Mouse (Mus musculus): ENCODE results near the gene Rgs10. TPM values are rescaled to one million over a fixed set of nuclear protein-coding genes. Genes with fewer than 3 reads are reported as not detected.

The Rgs10 gene
- polyA plus RNA-seq, 1 experiment from 2014 or later = 42.9 TPM

GRCm38 (mm10) chr7:128440584-128440983, 22.0 kb upstream of the Rgs10 start:
- H3K36me3 ChIP-seq (ENCODE audit: control insufficient read depth, insufficient read depth, low read length) = peaks cover 29% of the 10 kb centered on the region
- H3K9ac ChIP-seq (ENCODE audit: low read length) = no peak overlapping the region
- WGBS = 70% methylated on average over 2 of the region's 2 CpGs
- no peak for ATAC-seq (ENCODE audit: low read depth)
- H3K27ac ChIP-seq (ENCODE audit: low read length) = no peak overlapping the region
- H3K4me2 ChIP-seq (ENCODE audit: low read depth, low read length) = no peak overlapping the region
- no peaks in the 10 kb centered on the region for H3K27me3 ChIP-seq (ENCODE audit: control insufficient read depth, insufficient read depth, low read depth, low read length)
- no peaks in the 10 kb centered on the region for H3K9me3 ChIP-seq (ENCODE audit: control insufficient read depth, low read length)
- no peak overlapping the region for H3K4me3 ChIP-seq (ENCODE audit: low read length)
- no peaks in the 10 kb centered on the region for H3K4me1 ChIP-seq (replicated peaks; ENCODE audit: control insufficient read depth, insufficient read depth, low read length)

GRCm38 (mm10) chr7:128439251-128439650, 20.7 kb upstream of the Rgs10 start:
- H3K4me3 ChIP-seq (ENCODE audit: low read length) = no peak overlapping the region
- no peak overlapping the region for H3K9ac ChIP-seq (ENCODE audit: low read length)
- ATAC-seq (ENCODE audit: low read depth) = no peak
- no peaks in the 10 kb centered on the region for H3K9me3 ChIP-seq (ENCODE audit: control insufficient read depth, low read length)
- peaks cover 23% of the 10 kb centered on the region for H3K36me3 ChIP-seq (ENCODE audit: control insufficient read depth, insufficient read depth, low read length)
- H3K4me2 ChIP-seq (ENCODE audit: low read depth, low read length) = no peak overlapping the region
- H3K27ac ChIP-seq (ENCODE audit: low read length) = no peak overlapping the region
- no peaks in the 10 kb centered on the region for H3K27me3 ChIP-seq (ENCODE audit: control insufficient read depth, insufficient read depth, low read depth, low read length)
- H3K4me1 ChIP-seq (replicated peaks; ENCODE audit: control insufficient read depth, insufficient read depth, low read length) = no peaks in the 10 kb centered on the region
- 88% methylated on average over 6 of the region's 6 CpGs for WGBS

GRCm38 (mm10) chr7:128438131-128438530, 19.6 kb upstream of the Rgs10 start:
- H3K9ac ChIP-seq (ENCODE audit: low read length) = no peak overlapping the region
- H3K4me2 ChIP-seq (ENCODE audit: low read depth, low read length) = no peak overlapping the region
- no peaks in the 10 kb centered on the region for H3K9me3 ChIP-seq (ENCODE audit: control insufficient read depth, low read length)
- H3K27ac ChIP-seq (ENCODE audit: low read length) = no peak overlapping the region
- H3K36me3 ChIP-seq (ENCODE audit: control insufficient read depth, insufficient read depth, low read length) = peaks cover 16% of the 10 kb centered on the region
- H3K4me1 ChIP-seq (replicated peaks; ENCODE audit: control insufficient read depth, insufficient read depth, low read length) = no peaks in the 10 kb centered on the region
- H3K27me3 ChIP-seq (ENCODE audit: control insufficient read depth, insufficient read depth, low read depth, low read length) = no peaks in the 10 kb centered on the region
- ATAC-seq (ENCODE audit: low read depth) = no peak
- H3K4me3 ChIP-seq (ENCODE audit: low read length) = no peak overlapping the region

- Histone ChIP-seq H3K9me3 (ENCODE audit: control insufficient read depth, low read length) (no peaks in the 10 kb centered on the region), H3K4me3 (ENCODE audit: low read length) (no peak overlapping the region), H3K9ac (ENCODE audit: low read length) (no peak overlapping the region), H3K36me3 (ENCODE audit: control insufficient read depth, insufficient read depth, low read length) (no peaks in the 10 kb centered on the region), H3K4me1 (replicated peaks; ENCODE audit: control insufficient read depth, insufficient read depth, low read length) (no peaks in the 10 kb centered on the region), H3K4me2 (ENCODE audit: low read depth, low read length) (no peak overlapping the region), H3K27ac (ENCODE audit: low read length) (no peak overlapping the region), H3K27me3 (ENCODE audit: control insufficient read depth, insufficient read depth, low read depth, low read length) (no peaks in the 10 kb centered on the region)
- 0 out of 2 replicates have a peak, but pooled peaks have one; percentile 36 for ATAC-seq (ENCODE audit: low read depth)
- WGBS = 31% methylated on average over 1 of the region's 1 CpGs
Observed at GRCm38 (mm10) chr7:128433213-128433612, 14.7 kb upstream of the Rgs10 start.

- H3K27me3 ChIP-seq (ENCODE audit: control insufficient read depth, insufficient read depth, low read depth, low read length) = no peaks in the 10 kb centered on the region
- H3K36me3 ChIP-seq (ENCODE audit: control insufficient read depth, insufficient read depth, low read length) = no peaks in the 10 kb centered on the region
- H3K9me3 ChIP-seq (ENCODE audit: control insufficient read depth, low read length) = no peaks in the 10 kb centered on the region
- H3K4me2 ChIP-seq (ENCODE audit: low read depth, low read length) = no peak overlapping the region
- no peak overlapping the region for H3K27ac ChIP-seq (ENCODE audit: low read length)
- H3K4me3 ChIP-seq (ENCODE audit: low read length) = no peak overlapping the region
- H3K9ac ChIP-seq (ENCODE audit: low read length) = no peak overlapping the region
- 60% methylated on average over 10 of the region's 10 CpGs for WGBS
- no peak for ATAC-seq (ENCODE audit: low read depth)
- no peaks in the 10 kb centered on the region for H3K4me1 ChIP-seq (replicated peaks; ENCODE audit: control insufficient read depth, insufficient read depth, low read length)
Observed at GRCm38 (mm10) chr7:128432574-128432973, 14.0 kb upstream of the Rgs10 start.

GRCm38 (mm10) chr7:128422491-128422890, 3.9 kb upstream of the Rgs10 start:
- H3K4me2 ChIP-seq (ENCODE audit: low read depth, low read length) = no peak overlapping the region
- ATAC-seq (ENCODE audit: low read depth) = no peak
- H3K4me3 ChIP-seq (ENCODE audit: low read length) = no peak overlapping the region
- H3K36me3 ChIP-seq (ENCODE audit: control insufficient read depth, insufficient read depth, low read length) = no peaks in the 10 kb centered on the region
- WGBS = 68% methylated on average over 3 of the region's 3 CpGs
- no peak overlapping the region for H3K27ac ChIP-seq (ENCODE audit: low read length)
- H3K4me1 ChIP-seq (replicated peaks; ENCODE audit: control insufficient read depth, insufficient read depth, low read length) = peaks cover 5% of the 10 kb centered on the region; the same call in 1 of the 2 replicates
- H3K27me3 ChIP-seq (ENCODE audit: control insufficient read depth, insufficient read depth, low read depth, low read length) = peaks cover 28% of the 10 kb centered on the region
- H3K9me3 ChIP-seq (ENCODE audit: control insufficient read depth, low read length) = no peaks in the 10 kb centered on the region
- no peak overlapping the region for H3K9ac ChIP-seq (ENCODE audit: low read length)

GRCm38 (mm10) chr7:128421701-128422100, 3.1 kb upstream of the Rgs10 start:
- Histone ChIP-seq H3K27me3 (ENCODE audit: control insufficient read depth, insufficient read depth, low read depth, low read length) (peaks cover 28% of the 10 kb centered on the region), H3K4me3 (ENCODE audit: low read length) (no peak overlapping the region), H3K9me3 (ENCODE audit: control insufficient read depth, low read length) (no peaks in the 10 kb centered on the region), H3K36me3 (ENCODE audit: control insufficient read depth, insufficient read depth, low read length) (no peaks in the 10 kb centered on the region), H3K9ac (ENCODE audit: low read length) (no peak overlapping the region), H3K4me1 (replicated peaks; ENCODE audit: control insufficient read depth, insufficient read depth, low read length) (peaks cover 9% of the 10 kb centered on the region), H3K27ac (ENCODE audit: low read length) (no peak overlapping the region), H3K4me2 (ENCODE audit: low read depth, low read length) (no peak overlapping the region)
- ATAC-seq (ENCODE audit: low read depth) = no peak
- WGBS = 76% methylated on average over 7 of the region's 7 CpGs

- 17% methylated on average over 9 of the region's 9 CpGs for WGBS
- peaks cover 43% of the 10 kb centered on the region for H3K27me3 ChIP-seq (ENCODE audit: control insufficient read depth, insufficient read depth, low read depth, low read length)
- no peak overlapping the region for H3K9ac ChIP-seq (ENCODE audit: low read length)
- no peaks in the 10 kb centered on the region for H3K36me3 ChIP-seq (ENCODE audit: control insufficient read depth, insufficient read depth, low read length)
- no peak overlapping the region for H3K4me2 ChIP-seq (ENCODE audit: low read depth, low read length)
- no peak overlapping the region for H3K4me3 ChIP-seq (ENCODE audit: low read length)
- H3K9me3 ChIP-seq (ENCODE audit: control insufficient read depth, low read length) = no peaks in the 10 kb centered on the region
- H3K4me1 ChIP-seq (replicated peaks; ENCODE audit: control insufficient read depth, insufficient read depth, low read length) = peaks cover 19% of the 10 kb centered on the region
- no peak overlapping the region for H3K27ac ChIP-seq (ENCODE audit: low read length)
- ATAC-seq (ENCODE audit: low read depth) = no peak
Observed at GRCm38 (mm10) chr7:128419690-128420089, 1.1 kb upstream of the Rgs10 start.

- no peak for ATAC-seq (ENCODE audit: low read depth)
- Histone ChIP-seq H3K27me3 (ENCODE audit: control insufficient read depth, insufficient read depth, low read depth, low read length) (peaks cover 43% of the 10 kb centered on the region), H3K9me3 (ENCODE audit: control insufficient read depth, low read length) (no peaks in the 10 kb centered on the region), H3K4me3 (ENCODE audit: low read length) (peak overlapping the region; percentile 79), H3K27ac (ENCODE audit: low read length) (no peak overlapping the region), H3K4me2 (ENCODE audit: low read depth, low read length) (peak overlapping the region; percentile 98), H3K36me3 (ENCODE audit: control insufficient read depth, insufficient read depth, low read length) (no peaks in the 10 kb centered on the region), H3K4me1 (replicated peaks; ENCODE audit: control insufficient read depth, insufficient read depth, low read length) (peaks cover 28% of the 10 kb centered on the region), H3K9ac (ENCODE audit: low read length) (peak overlapping the region; percentile 79)
- WGBS = 2% methylated on average over 32 of the region's 32 CpGs
Observed at GRCm38 (mm10) chr7:128417226-128417929, 1.2 kb downstream of the Rgs10 start.
